Mouse (Mus musculus) midbrain, embryonic 11.5 days (tissue): ENCODE measurements around the gene Gsta1. TPM values are rescaled to one million over a fixed set of nuclear protein-coding genes. Genes with fewer than 3 reads are reported as not detected.
"Not testable (repeated sequence)": the region's sequence is repeated elsewhere in the genome, so short reads cannot be mapped to it uniquely, and the experiment has no call there.

Experiments
- ATAC-seq: fragments of 200-750 bp; cut with Nextera tagmentation; 2 replicates; pipeline ENCODE4 v1.8.0; 2017; ENCODE audit warnings: moderate TSS enrichment, moderate library complexity; ENCODE audit not compliant: low FRiP score
- DNase-seq: peaks from one replicate; pipeline ENCODE4 v3.0.0; 2015; ENCODE audit warnings: low spot score; ENCODE audit errors: missing footprints
- H3K27ac ChIP-seq: fragments of 300-500 bp; sonication (generic); 2 replicates; pipeline ENCODE4 v1.5.1; 2014; ENCODE audit warnings: low read depth, low read length
- H3K27me3 ChIP-seq: fragments of 300-500 bp; sonication (generic); 2 replicates; pipeline ENCODE4 v1.6.1; 2014; ENCODE audit warnings: mild to moderate bottlenecking, low read length, moderate library complexity, mixed read lengths; ENCODE audit not compliant: control insufficient read depth, insufficient read depth
- H3K36me3 ChIP-seq: fragments of 300-500 bp; sonication (generic); 2 replicates; pipeline ENCODE4 v1.6.1; 2014; ENCODE audit warnings: mild to moderate bottlenecking, low read length, moderate library complexity, mixed read lengths; ENCODE audit not compliant: control insufficient read depth, insufficient read depth
- H3K4me1 ChIP-seq: fragments of 300-500 bp; sonication (generic); 2 replicates; pipeline ENCODE4 v1.6.1; 2014; ENCODE audit warnings: low read length; ENCODE audit not compliant: control insufficient read depth, insufficient read depth
- H3K4me2 ChIP-seq: fragments of 300-500 bp; sonication (generic); 2 replicates; pipeline ENCODE4 v1.6.1; 2014; ENCODE audit warnings: mild to moderate bottlenecking, moderate library complexity
- H3K4me3 ChIP-seq: fragments of 300-500 bp; sonication (generic); 2 replicates; pipeline ENCODE4 v1.5.1; 2014; ENCODE audit warnings: low read depth, low read length
- H3K9ac ChIP-seq: fragments of 300-500 bp; sonication (generic); 2 replicates; pipeline ENCODE4 v1.6.1; 2014; ENCODE audit warnings: low read length
- H3K9me3 ChIP-seq: fragments of 300-500 bp; sonication (generic); 2 replicates; pipeline ENCODE4 v1.6.1; 2016; ENCODE audit warnings: low read length; ENCODE audit not compliant: control insufficient read depth
- WGBS: fragments of 180-500 bp; shearing (Covaris S2); extraction: QIAGEN DNeasy Blood & Tissue Kit; methylation state at CpG from one replicate; pipeline ENCODE4 v1.1.7; 2014; 5-methylcytosine and 5-hydroxymethylcytosine counted together
- polyA plus RNA-seq: library from polyadenylated mRNA; unstranded; fragments of >200 nt; fragmentation: Nextera tagmentation; extraction: Ambion mirVana; gene quantifications from 2 replicates; pipeline ENCODE4 v1.2.1, GENCODE M21; 2014

Gsta1 gene
- polyA plus RNA-seq, 1 experiment from 2014 or later, result not detected

GRCm38 (mm10) chr9:78270945-78271344 is 40.5 kb downstream of the Gsta1 start:
- H3K9ac ChIP-seq, H3K9me3 ChIP-seq, H3K36me3 ChIP-seq, H3K4me1 ChIP-seq, ATAC-seq, H3K27ac ChIP-seq, H3K4me2 ChIP-seq, H3K4me3 ChIP-seq, H3K27me3 ChIP-seq: not testable (repeated sequence)
- WGBS, result 79% methylated on average over 3 of the region's 3 CpGs
- DNase-seq, result peak; percentile 17

- not testable (repeated sequence) for H3K4me2 ChIP-seq, DNase-seq, H3K27ac ChIP-seq, H3K36me3 ChIP-seq, H3K9me3 ChIP-seq, H3K9ac ChIP-seq, ATAC-seq, H3K4me1 ChIP-seq, H3K27me3 ChIP-seq, H3K4me3 ChIP-seq
- WGBS, result 93% methylated on average over 3 of the region's 4 CpGs
Observed at GRCm38 (mm10) chr9:78282002-78282711, 51.7 kb downstream of the Gsta1 start.

GRCm38 (mm10) chr9:78289063-78289462 is 58.6 kb downstream of the Gsta1 start:
- DNase-seq, H3K4me3 ChIP-seq, H3K36me3 ChIP-seq, H3K9me3 ChIP-seq, H3K27me3 ChIP-seq, H3K27ac ChIP-seq, H3K4me1 ChIP-seq, H3K4me2 ChIP-seq, H3K9ac ChIP-seq, ATAC-seq: not testable (repeated sequence)
- WGBS, result 75% methylated on average over 1 of the region's 1 CpGs

GRCm38 (mm10) chr9:78289723-78290122 is 59.3 kb downstream of the Gsta1 start, which contains the start of gene Gm10639:
Gene Gm10639 (plus strand): TSS chr9:78289923.
- not testable (repeated sequence) for H3K36me3 ChIP-seq, H3K9ac ChIP-seq, ATAC-seq, H3K9me3 ChIP-seq, H3K27ac ChIP-seq, H3K4me2 ChIP-seq, H3K4me1 ChIP-seq, H3K27me3 ChIP-seq, H3K4me3 ChIP-seq
- peak; percentile 57 for DNase-seq
- 93% methylated on average over 3 of the region's 3 CpGs for WGBS

Other genes with a start within 250 kb of the Gsta1 start
- gene Gcm1, start 178.7 kb upstream of the Gsta1 start, polyA plus RNA-seq, result 0.10 and 0.12 TPM in 2 replicates
- gene Fbxo9, start 121.6 kb upstream of the Gsta1 start, polyA plus RNA-seq, result 31.6 and 33.5 TPM in 2 replicates
- 35.3 and 35.9 TPM in 2 replicates for gene Ick, start 121.5 kb upstream of the Gsta1 start, polyA plus RNA-seq
- gene Gsta4, start 47.9 kb upstream of the Gsta1 start, polyA plus RNA-seq, result 24.9 and 27.2 TPM in 2 replicates
- gene Gm3776, start 26.5 kb downstream of the Gsta1 start, polyA plus RNA-seq, result not detected in 2 replicates
- not detected in 2 replicates for gene Gm10639, start 59.3 kb downstream of the Gsta1 start, polyA plus RNA-seq
- gene Omt2a, start 84.1 kb downstream of the Gsta1 start, polyA plus RNA-seq, result not detected in 2 replicates
- gene Omt2b, start 96.9 kb downstream of the Gsta1 start, polyA plus RNA-seq, result not detected in 2 replicates
- not detected in 2 replicates for gene Gsta2, start 125.1 kb downstream of the Gsta1 start, polyA plus RNA-seq
- 0.25 and 0.76 TPM in 2 replicates for gene Dppa5a, start 137.5 kb downstream of the Gsta1 start, polyA plus RNA-seq
- 1.4 and 1.8 TPM in 2 replicates for gene Ooep, start 148.1 kb downstream of the Gsta1 start, polyA plus RNA-seq
- 0.11 and 0.56 TPM in 2 replicates for gene Ddx43, start 165.1 kb downstream of the Gsta1 start, polyA plus RNA-seq
- 0.51 and 0.63 TPM in 2 replicates for gene Cgas, start 212.6 kb downstream of the Gsta1 start, polyA plus RNA-seq
- gene Mto1, start 217.6 kb downstream of the Gsta1 start, polyA plus RNA-seq, result 26.0 and 28.3 TPM in 2 replicates
- 0.52 and 1.1 TPM in 2 replicates for gene Gm17324, start 218.1 kb downstream of the Gsta1 start, polyA plus RNA-seq